In genomic region chr4:114584686-114585085, GRCm38 (mm10) we compare ENCODE assay signal across 19 mouse cellular contexts.
DNase-seq lines count a peak whose midpoint lies in the region; ATAC-seq and TF ChIP-seq lines count a peak whose summit lies in the region.
"Had no signal": no experiment of that assay in that cellular context is flagged by ENCODE, and none has a peak within 500 bp of the region (broad histone marks: within the 10 kb centered on the region; RNA-seq: fewer than 3 reads in every experiment).

No protein-coding gene starts in this region.

- no peaks in the 10 kb centered on the region for H3K36me3 ChIP-seq in heart, adult 2 months (ENCODE audit: control insufficient read depth, insufficient read depth, low read length)
- no peaks in the 10 kb centered on the region for H3K36me3 ChIP-seq in midbrain, embryonic 11.5 days (ENCODE audit: control insufficient read depth, insufficient read depth, low read length)
- no peaks in the 10 kb centered on the region for H3K36me3 ChIP-seq in midbrain, postnatal 0 days (ENCODE audit: insufficient read depth, low read length)
- H3K36me3 ChIP-seq: hindbrain, embryonic 13.5 days had no signal

- no peak overlapping the region for H3K4me3 ChIP-seq in heart, adult 2 months
- H3K4me3 ChIP-seq in midbrain, embryonic 11.5 days (ENCODE audit: low read depth, low read length): no peak overlapping the region
- H3K4me3 ChIP-seq in midbrain, postnatal 0 days (ENCODE audit: low read depth, low read length): no peak overlapping the region
- H3K4me3 ChIP-seq: hindbrain, embryonic 13.5 days had no signal

- no peak overlapping the region for H3K4me2 ChIP-seq in midbrain, embryonic 11.5 days
- H3K4me2 ChIP-seq in midbrain, postnatal 0 days (ENCODE audit: low read depth, low read length, poor library complexity, severe bottlenecking): no peak overlapping the region
- H3K4me2 ChIP-seq: hindbrain, embryonic 13.5 days had no signal

- peak in 1 of 2 experiments; percentile 53 for DNase-seq in heart, adult 2 months
- no peak for DNase-seq in heart, postnatal 25 days (ENCODE audit: low spot score)
- peak; percentile 39 for DNase-seq in layer of hippocampus, adult 9-11 months
- no peak for DNase-seq in layer of hippocampus, adult 8-10 months (ENCODE audit: low spot score in 2 of 2)
- peak; percentile 76 for DNase-seq in midbrain, embryonic 11.5 days (ENCODE audit: low spot score, missing footprints)
- DNase-seq in midbrain, postnatal 0 days (ENCODE audit: low spot score): no peak
- peak; percentile 32 for DNase-seq in telencephalon, adult 2 months (ENCODE audit: low read depth, low spot score)
- no peak for DNase-seq in gastrocnemius, postnatal 25 days
- DNase-seq: adrenal gland, adult 2 months; B cell, adult 2 months; cerebellum, adult 8-10 months; gastrocnemius, postnatal 36 days; kidney, adult 9 months; kidney, postnatal 25 days; retina, postnatal 1 day; thymus, postnatal 14 days had no signal

- H3K9me3 ChIP-seq in midbrain, embryonic 11.5 days (ENCODE audit: control insufficient read depth, low read length): no peaks in the 10 kb centered on the region
- H3K9me3 ChIP-seq in midbrain, postnatal 0 days (ENCODE audit: low read length): no peaks in the 10 kb centered on the region
- H3K9me3 ChIP-seq: hindbrain, embryonic 13.5 days had no signal

- 45% methylated on average over 1 of the region's 1 CpGs for WGBS in heart, adult 2 months
- WGBS in midbrain, embryonic 11.5 days: 88% methylated on average over 1 of the region's 1 CpGs
- WGBS in midbrain, postnatal 0 days: 75% methylated on average over 1 of the region's 1 CpGs

- no peak for TF ChIP-seq POLR2A in heart, adult 2 months (IDR thresholded peaks at IDR 0.05; ENCODE audit: insufficient read depth, low read depth, low read length)

- no peak for ATAC-seq in midbrain, embryonic 11.5 days (ENCODE audit: low FRiP score)
- no peak for ATAC-seq in midbrain, postnatal 0 days (ENCODE audit: low FRiP score)
- ATAC-seq: midbrain, embryonic 16.5 days had no signal

- intact Hi-C loops in heart, adult 2 months (cut with DNase I): loop anchor here (5.0 kb wide), 3 partner anchors 33 to 122 kb away; no protein-coding TSS in a partner anchor
- intact Hi-C loops in heart, postnatal 25 days (cut with DNase I): loop anchor here (5.0 kb wide), 1 partner anchor 52 kb away; no protein-coding TSS in a partner anchor

- 0 out of 2 replicates have a peak, but pooled peaks have one; percentile 7 for TF ChIP-seq EP300 in heart, adult 2 months (IDR thresholded peaks at IDR 0.05; ENCODE audit: insufficient read depth, low read depth, low read length)

- H3K9ac ChIP-seq in heart, adult 2 months (ENCODE audit: low read depth, low read length): no peak overlapping the region
- H3K9ac ChIP-seq in midbrain, embryonic 11.5 days (ENCODE audit: low read length): no peak overlapping the region
- H3K9ac ChIP-seq in midbrain, postnatal 0 days (replicated peaks; ENCODE audit: low read length, poor library complexity, severe bottlenecking): no peak overlapping the region
- H3K9ac ChIP-seq: hindbrain, embryonic 13.5 days; liver, embryonic 14.5 days had no signal

- no peaks in the 10 kb centered on the region for H3K27me3 ChIP-seq in heart, adult 2 months (ENCODE audit: control insufficient read depth, insufficient read depth, low read length)
- no peaks in the 10 kb centered on the region for H3K27me3 ChIP-seq in midbrain, embryonic 11.5 days (ENCODE audit: control insufficient read depth, insufficient read depth, low read length)
- no peaks in the 10 kb centered on the region for H3K27me3 ChIP-seq in midbrain, postnatal 0 days (ENCODE audit: insufficient read depth, low read length)
- H3K27me3 ChIP-seq: hindbrain, embryonic 13.5 days had no signal

- H3K27ac ChIP-seq in heart, adult 2 months: no peak overlapping the region
- H3K27ac ChIP-seq in midbrain, embryonic 11.5 days (ENCODE audit: low read depth, low read length): no peak overlapping the region
- H3K27ac ChIP-seq in midbrain, postnatal 0 days (ENCODE audit: low read depth, low read length): no peak overlapping the region
- H3K27ac ChIP-seq: hindbrain, embryonic 13.5 days; liver, embryonic 14.5 days had no signal

- no peak for TF ChIP-seq CTCF in heart, adult 2 months (IDR thresholded peaks at IDR 0.05)
- no peak for TF ChIP-seq CTCF in midbrain, postnatal 0 days (IDR thresholded peaks at IDR 0.05)

- H3K79me2 ChIP-seq in heart, adult 2 months (replicated peaks; ENCODE audit: control insufficient read depth, insufficient read depth, low read length): no peaks in the 10 kb centered on the region

- H3K4me1 ChIP-seq in heart, adult 2 months (ENCODE audit: control insufficient read depth, insufficient read depth, low read length): peaks cover 8% of the 10 kb centered on the region
- H3K4me1 ChIP-seq in midbrain, embryonic 11.5 days (ENCODE audit: control insufficient read depth, insufficient read depth, low read length): no peaks in the 10 kb centered on the region
- H3K4me1 ChIP-seq in midbrain, postnatal 0 days (ENCODE audit: insufficient read depth, low read length): no peaks in the 10 kb centered on the region

Comparison
In these comparisons a context has a peak if more than half of its experiments do, and no peak if none do; other contexts are left out.
1. DNase-seq: peak in layer of hippocampus, adult 9-11 months (single experiment), midbrain, embryonic 11.5 days (single experiment) and telencephalon, adult 2 months (single experiment); none in heart, postnatal 25 days (single experiment), layer of hippocampus, adult 8-10 months (0 of 2), midbrain, postnatal 0 days (single experiment) and gastrocnemius, postnatal 25 days (single experiment).